Mouse (Mus musculus): Measurements from ENCODE around the gene Acaca.
"Not testable (repeated sequence)": the region's sequence is repeated elsewhere in the genome, so short reads cannot be mapped to it uniquely, and the experiment has no call there.

Gene Acaca

GRCm38 (mm10) chr11:84332860-84333259, 203.4 kb downstream of the Acaca start:
- no peak for DNase-seq (ENCODE audit: low spot score in 2 of 2)

GRCm38 (mm10) chr11:84338273-84338672, 208.8 kb downstream of the Acaca start:
- DNase-seq (ENCODE audit: low spot score in 2 of 2): not testable (repeated sequence)

GRCm38 (mm10) chr11:84340630-84341029, 211.2 kb downstream of the Acaca start:
- no peak for DNase-seq (ENCODE audit: low spot score in 2 of 2)

GRCm38 (mm10) chr11:84344522-84345236, 215.2 kb downstream of the Acaca start:
- DNase-seq (ENCODE audit: low spot score in 2 of 2): no peak

GRCm38 (mm10) chr11:84347766-84348165, 218.3 kb downstream of the Acaca start:
- no peak for DNase-seq (ENCODE audit: low spot score in 2 of 2)

GRCm38 (mm10) chr11:84348843-84349825, 219.7 kb downstream of the Acaca start:
- no peak for DNase-seq (ENCODE audit: low spot score in 2 of 2)

GRCm38 (mm10) chr11:84351150-84351549, 221.7 kb downstream of the Acaca start:
- no peak for DNase-seq (ENCODE audit: low spot score in 2 of 2)

- DNase-seq (ENCODE audit: low spot score in 2 of 2): no peak
Observed at GRCm38 (mm10) chr11:84353058-84353726, 223.7 kb downstream of the Acaca start.

- no peak for DNase-seq (ENCODE audit: low spot score in 2 of 2)
Observed at GRCm38 (mm10) chr11:84357304-84357703, 227.8 kb downstream of the Acaca start.

- DNase-seq (ENCODE audit: low spot score in 2 of 2): no peak
Observed at GRCm38 (mm10) chr11:84357771-84358170, 228.3 kb downstream of the Acaca start.

GRCm38 (mm10) chr11:84361551-84361950, 232.1 kb downstream of the Acaca start:
- DNase-seq (ENCODE audit: low spot score in 2 of 2): no peak

- DNase-seq (ENCODE audit: low spot score in 2 of 2): no peak
Observed at GRCm38 (mm10) chr11:84362633-84363243, 233.3 kb downstream of the Acaca start.

- DNase-seq (ENCODE audit: low spot score in 2 of 2): no peak
Observed at GRCm38 (mm10) chr11:84365313-84365712, 235.8 kb downstream of the Acaca start.

- no peak for DNase-seq (ENCODE audit: low spot score in 2 of 2)
Observed at GRCm38 (mm10) chr11:84368902-84369301, 239.4 kb downstream of the Acaca start.

- DNase-seq (ENCODE audit: low spot score in 2 of 2): no peak
Observed at GRCm38 (mm10) chr11:84373122-84373521, 243.7 kb downstream of the Acaca start.

- no peak for DNase-seq (ENCODE audit: low spot score in 2 of 2)
Observed at GRCm38 (mm10) chr11:84375951-84376496, 246.6 kb downstream of the Acaca start.

- DNase-seq (ENCODE audit: low spot score in 2 of 2): no peak
Observed at GRCm38 (mm10) chr11:84376510-84377365, 247.3 kb downstream of the Acaca start.

- no peak for DNase-seq (ENCODE audit: low spot score in 2 of 2)
Observed at GRCm38 (mm10) chr11:84382450-84382849, 253.0 kb downstream of the Acaca start.

- DNase-seq (ENCODE audit: low spot score in 2 of 2): no peak
Observed at GRCm38 (mm10) chr11:84383891-84384290, 254.4 kb downstream of the Acaca start.

GRCm38 (mm10) chr11:84389332-84389731, 259.9 kb downstream of the Acaca start:
- DNase-seq (ENCODE audit: low spot score in 2 of 2): no peak
